Mouse (Mus musculus) heart, embryonic 11.5 days (tissue): ENCODE measurements at regions not wholly inside any gene's neighbourhood (a gene's known extent, or its start where the extent isn't known, plus 50 kb on each side); places are given as distances from the start of the nearest gene placed in this dataset.

Experiments used
- ATAC-seq: fragments of 200-750 bp; cut with Nextera tagmentation; replicated peaks from 2 replicates; pipeline ENCODE4 v1.8.0; 2017; ENCODE audit warnings: moderate library complexity; ENCODE audit not compliant: insufficient number of reproducible peaks, low FRiP score, low TSS enrichment
- H3K27ac ChIP-seq: fragments of 300-500 bp; sonication (generic); 2 replicates; pipeline ENCODE4 v1.5.1; 2014; ENCODE audit warnings: mild to moderate bottlenecking, low read depth, low read length
- H3K27me3 ChIP-seq: fragments of 300-500 bp; sonication (generic); 2 replicates; pipeline ENCODE4 v1.6.1; 2014; ENCODE audit warnings: mild to moderate bottlenecking, low read length, mixed read lengths; ENCODE audit not compliant: control insufficient read depth, insufficient read depth
- H3K36me3 ChIP-seq: fragments of 300-500 bp; sonication (generic); 2 replicates; pipeline ENCODE4 v1.6.1; 2014; ENCODE audit warnings: mild to moderate bottlenecking, low read length, moderate library complexity, mixed read lengths; ENCODE audit not compliant: control insufficient read depth, insufficient read depth
- H3K4me1 ChIP-seq: fragments of 300-500 bp; sonication (generic); 2 replicates; pipeline ENCODE4 v1.6.1; 2014; ENCODE audit warnings: low read length; ENCODE audit not compliant: control insufficient read depth, insufficient read depth
- H3K4me2 ChIP-seq: fragments of 300-500 bp; sonication (generic); 2 replicates; pipeline ENCODE4 v1.6.1; 2014; ENCODE audit warnings: mild to moderate bottlenecking, moderate library complexity
- H3K4me3 ChIP-seq: fragments of 300-500 bp; sonication (generic); 2 replicates; pipeline ENCODE4 v1.5.1; 2014; ENCODE audit warnings: low read depth, low read length
- H3K9ac ChIP-seq: fragments of 300-500 bp; sonication (generic); 2 replicates; pipeline ENCODE4 v1.6.1; 2014; ENCODE audit warnings: mild to moderate bottlenecking, low read depth, low read length, moderate library complexity
- H3K9me3 ChIP-seq: fragments of 300-500 bp; sonication (generic); replicated peaks from 2 replicates; pipeline ENCODE4 v1.6.1; 2016; ENCODE audit warnings: low read length; ENCODE audit not compliant: control insufficient read depth
- WGBS: fragments of 180-500 bp; shearing (Covaris S2); extraction: QIAGEN DNeasy Blood & Tissue Kit; methylation state at CpG from one replicate; pipeline ENCODE4 v1.1.7; 2014; ENCODE audit not compliant: insufficient replicate concordance; 5-methylcytosine and 5-hydroxymethylcytosine counted together

- no peaks in the 10 kb centered on the region for H3K4me1 ChIP-seq
- ATAC-seq, result no peak
- H3K4me2 ChIP-seq, result no peak overlapping the region
- no peak overlapping the region for H3K27ac ChIP-seq
- no peak overlapping the region for H3K4me3 ChIP-seq
- H3K9me3 ChIP-seq, result no peaks in the 10 kb centered on the region
- H3K27me3 ChIP-seq, result no peaks in the 10 kb centered on the region
- H3K36me3 ChIP-seq, result no peaks in the 10 kb centered on the region
- H3K9ac ChIP-seq, result no peak overlapping the region
These were observed 52.0 kb upstream of the C030005K15Rik start for GRCm38 (mm10) chr10:97778531-97778930.

- Histone ChIP-seq H3K4me1 (no peaks in the 10 kb centered on the region), H3K4me3 (no peak overlapping the region), H3K9me3 (no peaks in the 10 kb centered on the region), H3K27ac (no peak overlapping the region), H3K4me2 (no peak overlapping the region), H3K36me3 (no peaks in the 10 kb centered on the region), H3K9ac (no peak overlapping the region), H3K27me3 (no peaks in the 10 kb centered on the region)
- ATAC-seq, result no peak
- WGBS, result 69% methylated on average over 4 of the region's 4 CpGs
These were observed 52.8 kb upstream of the C030005K15Rik start for GRCm38 (mm10) chr10:97779335-97779734.

- no peaks in the 10 kb centered on the region for H3K27me3 ChIP-seq
- no peak overlapping the region for H3K4me3 ChIP-seq
- H3K9me3 ChIP-seq, result no peaks in the 10 kb centered on the region
- no peak overlapping the region for H3K4me2 ChIP-seq
- no peak for ATAC-seq
- no peaks in the 10 kb centered on the region for H3K36me3 ChIP-seq
- no peak overlapping the region for H3K27ac ChIP-seq
- WGBS, result 78% methylated on average over 2 of the region's 2 CpGs
- no peaks in the 10 kb centered on the region for H3K4me1 ChIP-seq
- H3K9ac ChIP-seq, result no peak overlapping the region
These were observed 67.2 kb upstream of the C030005K15Rik start for GRCm38 (mm10) chr10:97793804-97794203.

- WGBS, result 64% methylated on average over 9 of the region's 9 CpGs
- Histone ChIP-seq H3K27me3 (no peaks in the 10 kb centered on the region), H3K9ac (no peak overlapping the region), H3K36me3 (no peaks in the 10 kb centered on the region), H3K9me3 (no peaks in the 10 kb centered on the region), H3K4me1 (no peaks in the 10 kb centered on the region), H3K27ac (no peak overlapping the region), H3K4me3 (no peak overlapping the region), H3K4me2 (no peak overlapping the region)
- no peak for ATAC-seq
These were observed 75.1 kb upstream of the C030005K15Rik start for GRCm38 (mm10) chr10:97801448-97802265.

DNA sequence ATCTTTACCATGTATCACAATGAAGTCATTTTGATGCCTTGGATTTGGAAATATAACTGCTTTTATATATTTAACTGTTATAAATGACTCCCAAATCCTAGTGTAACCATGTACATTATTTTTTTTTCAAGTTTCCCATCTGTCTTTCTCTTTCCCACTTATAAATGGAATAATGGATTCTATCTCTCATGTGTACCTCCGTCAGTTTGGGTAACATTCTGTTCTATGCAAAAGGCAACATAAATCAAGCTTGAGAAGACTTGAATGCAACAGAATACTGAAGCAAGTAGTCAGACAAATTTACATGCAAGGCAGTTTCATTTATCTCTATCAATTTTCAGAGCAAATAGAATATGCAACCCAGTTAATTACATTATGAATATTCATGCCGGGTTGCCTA lies 81.4 kb upstream of the C030005K15Rik start:
- ATAC-seq, result no peak
- Histone ChIP-seq H3K9ac (no peak overlapping the region), H3K9me3 (no peaks in the 10 kb centered on the region), H3K4me1 (no peaks in the 10 kb centered on the region), H3K4me2 (no peak overlapping the region), H3K27ac (no peak overlapping the region), H3K27me3 (no peaks in the 10 kb centered on the region), H3K4me3 (no peak overlapping the region), H3K36me3 (no peaks in the 10 kb centered on the region)
- 86% methylated on average over 2 of the region's 2 CpGs for WGBS

DNA sequence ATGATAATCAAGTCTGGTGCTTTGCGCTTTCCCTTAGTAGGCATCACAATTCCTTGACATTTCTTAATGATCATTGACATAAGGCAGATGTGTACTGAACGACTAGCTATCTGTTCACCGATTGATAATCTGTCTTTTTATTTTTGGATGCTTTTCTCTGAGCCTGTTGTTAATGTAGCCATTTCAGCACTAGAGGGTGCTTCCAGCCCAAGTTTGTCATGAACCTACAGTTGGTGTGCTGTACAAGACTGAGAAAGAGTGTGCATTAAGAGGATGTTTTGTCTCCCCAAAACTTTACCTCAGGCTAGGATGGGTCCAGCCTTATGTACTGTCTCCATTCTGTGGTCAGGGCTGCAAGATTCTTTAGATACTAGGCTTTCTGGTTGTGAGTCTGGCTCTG lies 116.0 kb upstream of the C030005K15Rik start:
- no peak overlapping the region for H3K27ac ChIP-seq
- no peak overlapping the region for H3K9ac ChIP-seq
- no peaks in the 10 kb centered on the region for H3K9me3 ChIP-seq
- no peak overlapping the region for H3K4me3 ChIP-seq
- H3K36me3 ChIP-seq, result no peaks in the 10 kb centered on the region
- WGBS, result 69% methylated on average over 3 of the region's 3 CpGs
- H3K4me2 ChIP-seq, result no peak overlapping the region
- no peaks in the 10 kb centered on the region for H3K4me1 ChIP-seq
- H3K27me3 ChIP-seq, result no peaks in the 10 kb centered on the region
- ATAC-seq, result no peak

GRCm38 (mm10) chr10:97851487-97851886 lies 124.9 kb upstream of the C030005K15Rik start:
- 68% methylated on average over 2 of the region's 2 CpGs for WGBS
- H3K9me3 ChIP-seq, result no peaks in the 10 kb centered on the region
- H3K27ac ChIP-seq, result no peak overlapping the region
- H3K4me3 ChIP-seq, result no peak overlapping the region
- H3K4me2 ChIP-seq, result no peak overlapping the region
- H3K4me1 ChIP-seq, result no peaks in the 10 kb centered on the region
- H3K36me3 ChIP-seq, result no peaks in the 10 kb centered on the region
- H3K9ac ChIP-seq, result no peak overlapping the region
- no peak for ATAC-seq
- H3K27me3 ChIP-seq, result no peaks in the 10 kb centered on the region

DNA sequence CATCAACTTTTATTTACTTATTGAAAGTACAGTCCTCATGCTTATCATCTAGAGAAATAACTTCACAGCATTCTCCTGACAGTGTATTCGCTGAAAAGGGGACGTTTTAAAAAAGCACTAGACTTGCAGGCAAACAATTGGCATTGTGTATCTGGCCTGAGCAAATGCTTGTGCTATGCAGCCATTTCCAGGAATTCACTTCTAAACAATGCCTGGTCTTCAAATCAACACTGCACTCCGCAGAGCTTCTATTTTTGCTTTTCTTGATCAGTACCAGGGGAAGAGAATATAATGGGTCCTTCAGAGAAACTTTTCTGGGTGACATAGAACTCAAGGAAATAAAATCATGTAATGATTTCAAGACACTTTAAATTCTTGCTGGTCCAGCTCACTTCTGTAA lies 150.5 kb upstream of the C030005K15Rik start:
- no peaks in the 10 kb centered on the region for H3K36me3 ChIP-seq
- no peak overlapping the region for H3K27ac ChIP-seq
- WGBS, result 38% methylated on average over 3 of the region's 3 CpGs
- no peak for ATAC-seq
- H3K27me3 ChIP-seq, result no peaks in the 10 kb centered on the region
- no peak overlapping the region for H3K9ac ChIP-seq
- no peak overlapping the region for H3K4me3 ChIP-seq
- no peaks in the 10 kb centered on the region for H3K4me1 ChIP-seq
- no peaks in the 10 kb centered on the region for H3K9me3 ChIP-seq
- no peak overlapping the region for H3K4me2 ChIP-seq

DNA sequence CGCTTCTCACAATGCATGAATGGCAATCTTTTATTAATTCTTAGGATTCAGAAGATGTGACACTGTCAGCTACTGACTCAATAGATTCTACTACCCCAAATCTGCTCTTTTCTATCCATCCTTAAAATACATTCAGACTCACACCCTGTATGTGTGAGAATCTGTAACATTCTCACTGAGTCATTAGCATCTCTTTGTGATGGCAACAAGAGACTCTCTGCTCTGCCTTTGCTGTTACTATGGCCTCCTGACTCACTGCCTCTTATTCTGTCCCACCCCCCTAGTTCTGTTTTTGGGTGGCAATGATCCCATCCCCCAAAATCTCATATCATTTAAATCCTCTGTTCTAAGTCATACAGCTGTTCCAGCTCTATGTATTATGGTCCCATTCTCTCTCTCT lies 159.5 kb upstream of the C030005K15Rik start:
- no peak overlapping the region for H3K4me2 ChIP-seq
- H3K9ac ChIP-seq, result no peak overlapping the region
- no peaks in the 10 kb centered on the region for H3K27me3 ChIP-seq
- WGBS, result 83% methylated on average over 1 of the region's 1 CpGs
- no peaks in the 10 kb centered on the region for H3K36me3 ChIP-seq
- H3K9me3 ChIP-seq, result no peaks in the 10 kb centered on the region
- H3K4me1 ChIP-seq, result no peaks in the 10 kb centered on the region
- no peak overlapping the region for H3K4me3 ChIP-seq
- H3K27ac ChIP-seq, result no peak overlapping the region
- ATAC-seq, result no peak
